Mouse (Mus musculus) embryonic facial prominence, embryonic 11.5 days (tissue): ENCODE data around the gene Fam151a. TPM values are rescaled to one million over a fixed set of nuclear protein-coding genes. Genes with fewer than 3 reads are reported as not detected.

Experiments used
- polyA plus RNA-seq: library from polyadenylated mRNA; unstranded; fragments of >200 nt; fragmentation: Nextera tagmentation; extraction: Ambion mirVana; gene quantifications from 2 replicates; pipeline ENCODE4 v1.2.1, GENCODE M21; 2014

Fam151a gene
- polyA plus RNA-seq, 1 experiment from 2014 or later, result 0.15 TPM

Other genes with a start within 250 kb of the Fam151a start
- gene Bsnd, start 241.6 kb upstream of the Fam151a start, polyA plus RNA-seq, result not detected in 2 replicates
- 21.8 and 22.2 TPM in 2 replicates for gene Dhcr24, start 172.9 kb upstream of the Fam151a start, polyA plus RNA-seq
- gene Lexm, start 116.6 kb upstream of the Fam151a start, polyA plus RNA-seq, result 0.48 TPM in 1 of 2 replicates, not detected in the other
- gene Ttc22, start 111.5 kb upstream of the Fam151a start, polyA plus RNA-seq, result 0.10 and 0.33 TPM in 2 replicates
- gene Pars2, start 82.8 kb upstream of the Fam151a start, polyA plus RNA-seq, result 14.9 and 16.0 TPM in 2 replicates
- 97.2 and 99.0 TPM in 2 replicates for gene Ttc4, start 54.9 kb upstream of the Fam151a start, polyA plus RNA-seq
- 0.11 TPM in 1 of 2 replicates, not detected in the other for gene Mroh7, start 3.0 kb upstream of the Fam151a start, polyA plus RNA-seq
- 1.1 and 1.2 TPM in 2 replicates for gene Acot11, start 71.1 kb downstream of the Fam151a start, polyA plus RNA-seq
- 129 and 138 TPM in 2 replicates for gene Ssbp3, start 176.8 kb downstream of the Fam151a start, polyA plus RNA-seq